Mouse (Mus musculus) heart, embryonic 11.5 days (tissue): ENCODE data around the gene Tbc1d9. TPM values are rescaled to one million over a fixed set of nuclear protein-coding genes. Genes with fewer than 3 reads are reported as not detected.
"Not testable (repeated sequence)": the region's sequence is repeated elsewhere in the genome, so short reads cannot be mapped to it uniquely, and the experiment has no call there.

Experiments
- ATAC-seq: fragments of 200-750 bp; cut with Nextera tagmentation; replicated peaks from 2 replicates; pipeline ENCODE4 v1.8.0; 2017; ENCODE audit warnings: moderate library complexity; ENCODE audit not compliant: insufficient number of reproducible peaks, low FRiP score, low TSS enrichment
- H3K27ac ChIP-seq: fragments of 300-500 bp; sonication (generic); 2 replicates; pipeline ENCODE4 v1.5.1; 2014; ENCODE audit warnings: mild to moderate bottlenecking, low read depth, low read length
- H3K27me3 ChIP-seq: fragments of 300-500 bp; sonication (generic); 2 replicates; pipeline ENCODE4 v1.6.1; 2014; ENCODE audit warnings: mild to moderate bottlenecking, low read length, mixed read lengths; ENCODE audit not compliant: control insufficient read depth, insufficient read depth
- H3K36me3 ChIP-seq: fragments of 300-500 bp; sonication (generic); 2 replicates; pipeline ENCODE4 v1.6.1; 2014; ENCODE audit warnings: mild to moderate bottlenecking, low read length, moderate library complexity, mixed read lengths; ENCODE audit not compliant: control insufficient read depth, insufficient read depth
- H3K4me1 ChIP-seq: fragments of 300-500 bp; sonication (generic); 2 replicates; pipeline ENCODE4 v1.6.1; 2014; ENCODE audit warnings: low read length; ENCODE audit not compliant: control insufficient read depth, insufficient read depth
- H3K4me2 ChIP-seq: fragments of 300-500 bp; sonication (generic); 2 replicates; pipeline ENCODE4 v1.6.1; 2014; ENCODE audit warnings: mild to moderate bottlenecking, moderate library complexity
- H3K4me3 ChIP-seq: fragments of 300-500 bp; sonication (generic); 2 replicates; pipeline ENCODE4 v1.5.1; 2014; ENCODE audit warnings: low read depth, low read length
- H3K9ac ChIP-seq: fragments of 300-500 bp; sonication (generic); 2 replicates; pipeline ENCODE4 v1.6.1; 2014; ENCODE audit warnings: mild to moderate bottlenecking, low read depth, low read length, moderate library complexity
- H3K9me3 ChIP-seq: fragments of 300-500 bp; sonication (generic); replicated peaks from 2 replicates; pipeline ENCODE4 v1.6.1; 2016; ENCODE audit warnings: low read length; ENCODE audit not compliant: control insufficient read depth
- WGBS: fragments of 180-500 bp; shearing (Covaris S2); extraction: QIAGEN DNeasy Blood & Tissue Kit; methylation state at CpG from one replicate; pipeline ENCODE4 v1.1.7; 2014; ENCODE audit not compliant: insufficient replicate concordance; 5-methylcytosine and 5-hydroxymethylcytosine counted together
- polyA plus RNA-seq: library from polyadenylated mRNA; unstranded; fragments of >200 nt; fragmentation: Nextera tagmentation; extraction: Ambion mirVana; gene quantifications from 2 replicates; pipeline ENCODE4 v1.2.1, GENCODE M21; 2014

Gene Tbc1d9
- polyA plus RNA-seq, 1 experiment from 2014 or later = 1.2 TPM

DNA sequence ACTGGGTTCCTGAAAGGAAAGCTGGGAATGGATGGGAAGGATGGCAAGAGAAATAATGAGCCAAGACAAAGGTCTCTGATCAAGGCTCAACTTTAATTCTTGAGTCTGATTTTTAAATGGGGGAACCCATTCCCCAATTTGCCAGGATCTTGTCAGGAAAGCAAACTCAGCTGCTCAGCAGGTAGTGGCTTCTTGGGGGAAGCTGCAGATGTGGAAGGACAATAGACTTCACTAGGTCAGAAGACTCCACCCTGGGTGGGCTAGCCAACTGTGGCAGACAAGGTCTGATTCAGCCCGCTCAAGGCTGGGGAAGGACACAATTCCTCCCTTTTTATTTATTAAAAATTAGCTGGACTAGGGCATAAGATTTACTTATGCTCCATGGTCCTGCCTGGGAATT is 139.8 kb downstream of the Tbc1d9 start:
- no peaks in the 10 kb centered on the region for H3K9me3 ChIP-seq
- no peaks in the 10 kb centered on the region for H3K4me1 ChIP-seq
- no peak overlapping the region for H3K4me3 ChIP-seq
- no peak overlapping the region for H3K9ac ChIP-seq
- no peaks in the 10 kb centered on the region for H3K36me3 ChIP-seq
- WGBS = 74% methylated on average over 1 of the region's 1 CpGs
- H3K27ac ChIP-seq = no peak overlapping the region
- no peak overlapping the region for H3K4me2 ChIP-seq
- H3K27me3 ChIP-seq = no peaks in the 10 kb centered on the region
- ATAC-seq = no peak

DNA sequence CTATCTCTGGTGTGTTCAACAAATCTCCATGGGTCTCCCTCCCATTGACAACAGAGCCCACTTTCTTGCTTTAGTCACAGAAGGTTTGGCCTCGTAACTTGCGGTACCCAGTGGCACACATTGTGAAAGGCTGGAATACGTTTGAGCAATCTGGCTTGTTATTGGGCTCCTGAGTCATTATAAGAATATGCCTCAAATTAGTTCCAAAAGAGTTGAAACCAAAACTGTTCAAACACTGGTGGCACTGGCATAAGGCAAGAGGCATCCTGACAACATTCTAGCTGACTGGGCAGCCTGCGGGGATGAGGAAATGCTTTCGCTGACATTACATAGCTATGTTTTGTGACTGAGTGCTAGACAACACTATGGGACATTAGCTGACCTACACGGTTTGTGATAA is 144.7 kb downstream of the Tbc1d9 start:
- ATAC-seq = no peak
- Histone ChIP-seq H3K36me3 (no peaks in the 10 kb centered on the region), H3K4me3 (no peak overlapping the region), H3K27me3 (no peaks in the 10 kb centered on the region), H3K4me1 (no peaks in the 10 kb centered on the region), H3K9me3 (no peaks in the 10 kb centered on the region), H3K27ac (no peak overlapping the region), H3K9ac (no peak overlapping the region), H3K4me2 (no peak overlapping the region)
- WGBS = 84% methylated on average over 6 of the region's 6 CpGs

DNA sequence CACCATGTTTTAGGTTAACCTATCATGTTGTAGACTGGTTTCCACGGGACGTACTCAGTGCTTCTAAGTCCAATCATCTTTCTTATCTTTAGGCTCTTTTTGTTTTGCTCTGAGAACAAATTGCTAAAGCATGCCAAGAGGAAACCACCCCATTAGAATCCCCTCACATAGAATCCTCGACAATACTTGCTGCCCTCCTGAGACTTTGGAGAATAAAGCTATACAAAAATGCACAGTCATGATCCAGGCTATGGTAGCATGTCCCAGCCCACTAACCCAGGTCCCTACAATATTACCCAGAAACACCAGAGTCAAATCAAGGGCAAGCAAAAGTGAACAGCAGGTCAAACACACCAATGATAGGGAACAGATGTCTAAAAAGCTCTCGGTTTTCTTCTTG is 149.9 kb downstream of the Tbc1d9 start:
- H3K4me3 ChIP-seq, H3K27ac ChIP-seq, H3K36me3 ChIP-seq, H3K4me2 ChIP-seq, ATAC-seq, H3K9ac ChIP-seq, H3K4me1 ChIP-seq, H3K9me3 ChIP-seq, H3K27me3 ChIP-seq: not testable (repeated sequence)
- WGBS = 82% methylated on average over 4 of the region's 4 CpGs

DNA sequence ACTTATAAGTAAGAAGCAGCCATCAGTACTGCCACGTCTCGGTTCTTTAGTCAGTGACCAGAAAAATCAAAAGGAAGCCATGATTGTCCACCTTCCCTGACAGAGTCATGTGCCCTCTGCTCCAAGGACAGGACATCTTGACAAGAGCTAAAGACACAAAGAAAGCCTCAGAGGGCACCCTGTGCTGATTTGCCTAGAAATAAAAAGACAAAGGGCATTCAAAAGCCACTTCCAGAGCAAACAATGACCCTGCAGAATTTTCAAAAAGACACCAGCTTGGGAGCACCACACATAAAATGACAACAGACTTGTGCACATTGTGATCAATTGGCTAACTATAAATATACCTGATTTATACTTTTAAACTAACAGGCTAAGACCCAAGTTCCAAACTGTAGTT is 150.5 kb downstream of the Tbc1d9 start:
- 84% methylated on average over 2 of the region's 2 CpGs for WGBS
- Histone ChIP-seq H3K4me1 (no peaks in the 10 kb centered on the region), H3K4me2 (no peak overlapping the region), H3K9me3 (no peaks in the 10 kb centered on the region), H3K36me3 (peaks cover 3% of the 10 kb centered on the region; the same call in 1 of the 2 replicates), H3K4me3 (no peak overlapping the region), H3K27ac (no peak overlapping the region), H3K9ac (no peak overlapping the region), H3K27me3 (no peaks in the 10 kb centered on the region)
- no peak for ATAC-seq

DNA sequence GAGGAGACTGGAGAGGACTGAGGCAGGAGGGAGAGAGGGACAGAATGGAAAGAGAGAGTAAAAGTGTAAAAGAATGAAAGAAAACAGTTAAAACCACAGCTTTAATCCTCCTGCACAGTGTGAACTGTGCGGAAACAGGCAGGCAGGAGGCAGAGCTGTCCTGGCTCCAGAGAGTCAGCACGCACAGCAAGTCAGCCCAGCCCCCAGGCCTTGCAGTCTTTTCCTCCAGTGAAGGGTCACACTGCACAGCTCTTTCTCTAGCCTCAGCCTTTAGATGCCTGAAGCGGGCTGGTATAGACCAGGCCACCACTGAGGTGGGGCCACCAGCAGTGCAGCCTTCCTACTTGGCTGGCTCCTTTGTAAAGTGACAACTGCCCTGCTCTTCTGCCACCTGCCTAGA is 155.4 kb downstream of the Tbc1d9 start:
- peaks cover 3% of the 10 kb centered on the region for H3K36me3 ChIP-seq
- H3K27ac ChIP-seq = no peak overlapping the region
- H3K4me3 ChIP-seq = no peak overlapping the region
- H3K9me3 ChIP-seq = no peaks in the 10 kb centered on the region
- H3K4me1 ChIP-seq = no peaks in the 10 kb centered on the region
- H3K4me2 ChIP-seq = no peak overlapping the region
- H3K27me3 ChIP-seq = no peaks in the 10 kb centered on the region
- ATAC-seq = no peak
- WGBS = 70% methylated on average over 3 of the region's 3 CpGs
- no peak overlapping the region for H3K9ac ChIP-seq

DNA sequence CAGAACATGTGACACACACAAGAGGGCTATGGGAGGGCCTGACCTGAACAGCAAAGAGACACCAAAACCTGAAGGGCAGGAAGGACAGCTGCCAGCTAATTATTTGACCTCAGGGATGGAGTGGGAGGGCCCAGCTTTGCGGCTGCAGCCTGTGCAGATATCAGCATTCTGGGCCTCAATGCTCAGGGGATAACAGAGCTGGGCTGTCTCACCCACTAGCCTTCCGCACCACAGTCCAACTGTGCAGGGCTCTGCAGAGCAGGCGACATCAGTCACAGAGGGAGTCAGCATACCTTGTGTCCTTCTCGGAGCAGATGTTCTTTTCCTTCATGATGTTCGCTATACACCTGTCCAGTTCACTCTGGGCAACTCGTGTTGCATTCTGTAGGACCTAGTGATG is 157.2 kb downstream of the Tbc1d9 start:
- no peaks in the 10 kb centered on the region for H3K27me3 ChIP-seq
- ATAC-seq = no peak
- no peaks in the 10 kb centered on the region for H3K4me1 ChIP-seq
- no peak overlapping the region for H3K4me2 ChIP-seq
- H3K27ac ChIP-seq = no peak overlapping the region
- no peak overlapping the region for H3K4me3 ChIP-seq
- H3K9me3 ChIP-seq = no peaks in the 10 kb centered on the region
- no peaks in the 10 kb centered on the region; the same call in 1 of the 2 replicates for H3K36me3 ChIP-seq
- WGBS = 88% methylated on average over 6 of the region's 6 CpGs
- no peak overlapping the region for H3K9ac ChIP-seq

Other genes with a start within 250 kb of the Tbc1d9 start
- gene Gm10645, start 818 bp downstream of the Tbc1d9 start, polyA plus RNA-seq = 0.56 and 0.72 TPM in 2 replicates
- gene Ucp1, start 125.0 kb downstream of the Tbc1d9 start, polyA plus RNA-seq = not detected in 2 replicates
- gene Elmod2, start 167.1 kb downstream of the Tbc1d9 start, polyA plus RNA-seq = 12.7 and 14.0 TPM in 2 replicates
- gene Mgat4d, start 183.1 kb downstream of the Tbc1d9 start, polyA plus RNA-seq = not detected in 2 replicates
- 0.07 and 0.20 TPM in 2 replicates for gene Clgn, start 224.5 kb downstream of the Tbc1d9 start, polyA plus RNA-seq